Mouse (Mus musculus) forebrain, embryonic 11.5 days (tissue): ENCODE results near the gene Mus81. TPM values are rescaled to one million over a fixed set of nuclear protein-coding genes. Genes with fewer than 3 reads are reported as not detected.

Experiments
- ATAC-seq: fragments of 200-750 bp; cut with Nextera tagmentation; replicated peaks from 2 replicates; pipeline ENCODE4 v1.8.0; 2017; ENCODE audit warnings: moderate TSS enrichment; ENCODE audit not compliant: low FRiP score
- DNase-seq: peaks from one replicate; pipeline ENCODE4 v3.0.0-alpha.2; 2017; ENCODE audit warnings: low spot score
- H3K27ac ChIP-seq: fragments of 300-500 bp; sonication (generic); 2 replicates; pipeline ENCODE4 v1.5.1; 2014; ENCODE audit warnings: low read depth, low read length
- H3K27me3 ChIP-seq: fragments of 300-500 bp; sonication (generic); 2 replicates; pipeline ENCODE4 v1.6.1; 2014; ENCODE audit warnings: mild to moderate bottlenecking, low read length, mixed read lengths; ENCODE audit not compliant: control insufficient read depth, insufficient read depth
- H3K36me3 ChIP-seq: fragments of 300-500 bp; sonication (generic); 2 replicates; pipeline ENCODE4 v1.6.1; 2014; ENCODE audit warnings: mild to moderate bottlenecking, low read length, moderate library complexity, mixed read lengths; ENCODE audit not compliant: control insufficient read depth, insufficient read depth
- H3K4me1 ChIP-seq: fragments of 300-500 bp; sonication (generic); replicated peaks from 2 replicates; pipeline ENCODE4 v1.6.1; 2014; ENCODE audit warnings: low read length, mixed read lengths; ENCODE audit not compliant: control insufficient read depth, insufficient read depth
- H3K4me2 ChIP-seq: fragments of 300-500 bp; sonication (generic); 2 replicates; pipeline ENCODE4 v1.6.1; 2014; ENCODE audit warnings: low read depth, mild to moderate bottlenecking, low read length, moderate library complexity, mixed read lengths; ENCODE audit not compliant: severe bottlenecking
- H3K4me3 ChIP-seq: fragments of 300-500 bp; sonication (generic); 2 replicates; pipeline ENCODE4 v1.5.1; 2014; ENCODE audit warnings: low read depth, low read length
- H3K9ac ChIP-seq: fragments of 300-500 bp; sonication (generic); 2 replicates; pipeline ENCODE4 v1.6.1; 2014; ENCODE audit warnings: low read length
- H3K9me3 ChIP-seq: fragments of 300-500 bp; sonication (generic); 2 replicates; pipeline ENCODE4 v1.6.1; 2016; ENCODE audit warnings: low read length, mixed read lengths; ENCODE audit not compliant: control insufficient read depth
- WGBS: fragments of 180-500 bp; shearing (Covaris S2); extraction: QIAGEN DNeasy Blood & Tissue Kit; methylation state at CpG from one replicate; pipeline ENCODE4 v1.1.7; 2014; 5-methylcytosine and 5-hydroxymethylcytosine counted together
- polyA plus RNA-seq: library from polyadenylated mRNA; unstranded; fragments of >200 nt; fragmentation: Nextera tagmentation; extraction: Ambion mirVana; gene quantifications from 2 replicates; pipeline ENCODE4 v1.2.1, GENCODE M21; 2014

Gene Mus81
- polyA plus RNA-seq, 1 experiment from 2014 or later: 39.2 TPM

DNA sequence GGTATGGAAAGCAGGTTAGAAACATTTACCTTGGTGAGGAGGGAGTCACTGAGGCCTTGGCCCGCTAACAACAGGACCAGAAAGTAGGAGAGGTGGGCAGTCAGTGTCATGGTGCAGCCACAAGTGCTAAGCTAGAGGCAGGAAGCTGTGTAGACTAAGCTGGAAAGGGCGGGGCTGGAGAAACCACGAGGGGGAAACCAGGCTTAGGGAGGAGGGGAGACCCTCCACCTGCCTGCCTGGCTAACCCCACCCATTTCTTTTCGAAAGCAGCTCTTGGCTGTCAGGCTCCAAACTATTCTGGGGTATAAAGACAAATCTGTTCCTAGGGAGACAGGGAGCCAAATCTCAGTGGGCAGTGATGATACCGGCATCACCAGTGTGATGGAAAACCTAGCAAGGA is 19.8 kb downstream of the Mus81 start, which contains the start of gene Ctsw:
Gene Ctsw, minus strand, starts transcription at position 134 of the 400 bp plus-strand sequence.
- peaks cover 2% of the 10 kb centered on the region for H3K36me3 ChIP-seq
- H3K9ac ChIP-seq: no peak within 1 kb of the TSS
- H3K4me3 ChIP-seq: no peak within 1 kb of the TSS
- no peak within 1 kb of the TSS for H3K27ac ChIP-seq
- no peak for DNase-seq
- peaks cover 4% of the 10 kb centered on the region; the same call in 1 of the 2 replicates for H3K4me1 ChIP-seq
- no peaks in the 10 kb centered on the region for H3K9me3 ChIP-seq
- no peaks in the 10 kb centered on the region for H3K27me3 ChIP-seq
- no peak for ATAC-seq
- H3K4me2 ChIP-seq: no peak within 1 kb of the TSS
- WGBS: 57% methylated on average over 5 of the region's 5 CpGs

DNA sequence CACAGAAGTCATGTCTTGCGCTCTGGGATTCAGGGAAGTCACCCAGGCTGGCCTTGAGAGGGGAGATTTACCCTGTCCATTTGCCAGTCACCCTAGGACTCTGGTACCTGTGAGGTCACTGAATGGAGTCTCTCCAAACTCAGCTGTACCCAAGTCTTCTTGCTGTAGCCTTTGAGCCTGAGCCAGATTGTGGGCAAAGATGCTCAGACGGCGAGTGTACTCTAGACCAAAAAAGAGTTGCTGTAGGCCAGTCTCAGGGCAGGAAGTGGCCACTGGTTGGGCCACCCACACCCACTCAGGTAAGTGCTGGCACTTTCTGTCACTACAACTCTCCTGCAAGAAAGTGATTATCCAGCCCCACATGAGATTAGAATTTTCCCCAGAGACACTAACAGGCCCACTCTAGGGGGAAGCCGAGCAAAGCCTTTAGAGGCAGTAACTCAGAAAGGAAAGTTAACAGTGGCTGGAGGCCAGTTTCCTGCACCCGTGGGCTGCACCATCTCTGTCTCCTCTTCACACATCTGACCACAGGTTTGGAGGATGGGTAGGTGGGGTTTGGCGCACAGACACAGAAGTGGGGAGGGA is 21.2 kb downstream of the Mus81 start:
- Histone ChIP-seq H3K27me3 (no peaks in the 10 kb centered on the region), H3K9ac (no peak overlapping the region), H3K36me3 (peaks cover 2% of the 10 kb centered on the region), H3K9me3 (no peaks in the 10 kb centered on the region), H3K4me3 (no peak overlapping the region), H3K27ac (no peak overlapping the region), H3K4me2 (no peak overlapping the region), H3K4me1 (peaks cover 4% of the 10 kb centered on the region; the same call in 1 of the 2 replicates)
- no peak for ATAC-seq
- WGBS: 95% methylated on average over 6 of the region's 6 CpGs
- DNase-seq: no peak

DNA sequence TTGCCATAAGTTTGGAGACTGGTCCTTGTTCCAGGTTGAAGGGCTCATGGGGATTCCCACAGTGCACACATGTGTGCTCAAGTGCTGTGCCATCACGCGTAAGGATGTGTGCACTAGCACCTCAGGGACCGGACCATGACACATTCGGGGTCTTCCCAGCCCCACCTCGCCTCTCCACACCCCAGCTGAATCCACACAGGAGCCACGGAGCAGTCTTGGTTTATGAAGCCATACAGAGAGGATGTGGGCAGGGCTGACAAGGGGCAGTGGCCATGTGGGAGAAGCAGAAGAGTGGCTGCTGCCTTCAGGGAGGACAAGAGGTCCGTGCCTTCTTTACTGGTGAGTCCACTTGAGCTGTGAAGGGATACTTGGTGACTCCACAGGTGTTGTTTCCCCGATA is 23.2 kb downstream of the Mus81 start:
- no peaks in the 10 kb centered on the region for H3K27me3 ChIP-seq
- H3K27ac ChIP-seq: no peak overlapping the region
- WGBS: 93% methylated on average over 8 of the region's 8 CpGs
- no peak overlapping the region for H3K4me2 ChIP-seq
- ATAC-seq (no peak), DNase-seq (no peak)
- no peaks in the 10 kb centered on the region for H3K9me3 ChIP-seq
- peaks cover 9% of the 10 kb centered on the region; the same call in 1 of the 2 replicates for H3K4me1 ChIP-seq
- H3K9ac ChIP-seq: no peak overlapping the region
- peaks cover 2% of the 10 kb centered on the region for H3K36me3 ChIP-seq
- no peak overlapping the region for H3K4me3 ChIP-seq

DNA sequence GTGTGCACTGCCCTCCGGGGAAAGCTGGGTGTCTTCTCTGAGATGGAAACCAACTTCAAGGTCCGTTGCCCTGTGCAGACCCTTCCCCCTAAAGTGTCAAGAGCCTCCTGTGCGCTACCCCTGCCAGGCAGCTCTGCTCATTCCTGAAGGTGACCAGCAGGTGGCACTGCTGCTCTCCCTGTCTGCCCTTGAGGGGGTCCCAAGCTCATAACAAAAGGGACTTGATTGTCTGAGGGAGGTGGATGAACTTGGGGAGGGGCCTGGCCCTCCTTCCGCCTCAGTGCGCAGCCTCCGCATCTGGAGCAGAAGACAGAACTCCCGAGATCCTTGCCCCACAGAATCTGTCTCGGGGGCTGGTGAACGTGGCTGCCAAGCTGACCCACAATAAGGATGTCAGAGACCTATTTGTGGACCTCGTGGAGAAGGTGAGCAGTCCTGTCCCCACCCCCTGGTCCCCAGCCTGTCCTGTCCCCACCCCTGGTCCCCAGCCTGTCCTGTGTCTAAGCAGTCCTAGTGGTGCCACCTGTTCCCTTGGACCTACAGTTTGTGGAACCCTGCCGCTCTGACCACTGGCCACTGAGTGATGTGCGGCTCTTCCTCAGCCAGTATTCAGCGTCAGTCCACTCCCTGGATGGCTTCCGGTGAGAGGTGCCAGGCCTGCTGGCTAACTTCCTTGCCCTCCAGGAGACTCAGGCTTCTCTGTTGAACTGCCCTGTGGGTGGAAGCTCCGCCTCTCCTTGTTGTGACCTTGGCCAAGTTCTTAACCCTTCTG is 24.2 kb downstream of the Mus81 start:
- DNase-seq: peak; percentile 91
- Histone ChIP-seq H3K9me3 (no peaks in the 10 kb centered on the region), H3K27ac (peak overlapping the region; percentile 41; the same call in 1 of the 2 replicates), H3K4me2 (peak overlapping the region; percentile 29; the same call in 1 of the 2 replicates), H3K27me3 (peaks cover 3% of the 10 kb centered on the region; the same call in 1 of the 2 replicates), H3K36me3 (peaks cover 2% of the 10 kb centered on the region), H3K4me3 (peak overlapping the region; percentile 12; the same call in 1 of the 2 replicates), H3K9ac (peak overlapping the region; percentile 45), H3K4me1 (peaks cover 9% of the 10 kb centered on the region; the same call in 1 of the 2 replicates)
- 49% methylated on average over 15 of the region's 15 CpGs for WGBS
- peak; percentile 62 for ATAC-seq

DNA sequence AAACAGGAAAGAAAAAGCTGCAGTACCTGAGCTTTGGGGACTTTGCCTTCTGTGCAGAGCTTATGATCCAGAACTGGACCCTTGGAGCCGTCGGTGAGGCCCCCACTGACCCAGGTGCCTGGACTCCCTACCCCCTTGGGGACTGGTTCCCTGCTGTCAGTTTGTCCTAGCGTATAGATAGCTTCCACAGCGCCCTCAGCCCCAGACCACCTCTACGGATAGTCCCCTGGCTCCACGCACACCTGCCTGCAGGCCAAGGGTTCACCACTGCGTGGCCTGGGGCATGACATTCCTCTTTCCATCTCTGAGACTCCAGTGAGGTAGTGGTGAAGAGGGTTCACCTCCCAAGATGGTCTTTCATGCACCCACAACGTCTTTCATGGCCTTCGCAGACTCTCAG is 25.0 kb downstream of the Mus81 start:
- H3K9ac ChIP-seq: no peak overlapping the region
- no peak for DNase-seq
- peaks cover 2% of the 10 kb centered on the region for H3K36me3 ChIP-seq
- no peak overlapping the region for H3K27ac ChIP-seq
- no peak overlapping the region for H3K4me3 ChIP-seq
- no peak for ATAC-seq
- H3K9me3 ChIP-seq: no peaks in the 10 kb centered on the region
- no peak overlapping the region for H3K4me2 ChIP-seq
- 87% methylated on average over 9 of the region's 9 CpGs for WGBS
- H3K4me1 ChIP-seq: peaks cover 9% of the 10 kb centered on the region; the same call in 1 of the 2 replicates
- peaks cover 6% of the 10 kb centered on the region; the same call in 1 of the 2 replicates for H3K27me3 ChIP-seq

DNA sequence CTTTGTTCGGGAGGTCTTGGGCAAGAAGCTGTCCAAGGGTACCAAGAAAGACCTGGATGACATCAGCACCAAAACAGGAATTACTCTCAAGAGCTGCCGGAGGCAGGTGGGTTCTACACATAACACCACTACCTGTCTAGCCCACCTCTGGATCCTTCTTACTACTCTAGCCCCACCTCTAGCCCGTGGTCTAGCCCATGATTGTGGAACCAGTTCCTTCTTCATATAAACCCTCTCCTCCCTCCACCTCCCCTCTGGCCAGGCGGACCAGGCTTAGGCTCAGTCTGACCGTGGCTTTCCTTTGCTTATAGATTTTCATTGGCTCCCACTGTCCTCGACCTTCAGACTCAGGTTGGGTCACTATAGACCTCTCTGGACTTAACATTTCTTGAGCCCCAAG is 26.8 kb downstream of the Mus81 start:
- Histone ChIP-seq H3K9me3 (no peaks in the 10 kb centered on the region), H3K27ac (no peak overlapping the region), H3K27me3 (peaks cover 6% of the 10 kb centered on the region; the same call in 1 of the 2 replicates), H3K36me3 (peaks cover 2% of the 10 kb centered on the region; the same call in 1 of the 2 replicates), H3K9ac (no peak overlapping the region), H3K4me3 (peak overlapping the region; percentile 80; the same call in 1 of the 2 replicates), H3K4me2 (peak overlapping the region; percentile 88; the same call in 1 of the 2 replicates), H3K4me1 (peaks cover 16% of the 10 kb centered on the region; the same call in 1 of the 2 replicates)
- 89% methylated on average over 6 of the region's 6 CpGs for WGBS
- no peak for ATAC-seq
- no peak for DNase-seq

DNA sequence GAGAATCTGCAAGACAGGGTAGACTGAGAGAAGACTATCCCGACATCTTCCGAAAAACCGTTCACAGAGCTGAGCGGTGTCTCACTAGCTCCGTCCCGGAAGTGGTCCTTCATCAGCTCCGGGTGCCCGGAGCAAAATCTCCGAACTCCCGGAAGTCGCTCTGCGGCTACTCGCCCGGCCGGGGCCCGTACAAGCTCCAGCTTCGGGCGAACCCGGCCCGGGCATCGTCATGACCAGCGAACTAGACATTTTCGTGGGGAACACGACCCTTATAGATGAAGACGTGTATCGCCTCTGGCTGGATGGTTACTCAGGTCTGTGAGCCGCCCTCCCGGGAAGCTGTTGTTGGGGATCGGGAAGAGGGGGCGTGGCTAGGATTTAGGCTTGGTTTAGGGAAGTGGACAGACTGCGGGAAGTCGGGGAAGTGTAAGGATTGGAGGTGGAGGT is 27.7 kb downstream of the Mus81 start, which contains the start of gene Fibp:
Gene Fibp, plus strand, starts transcription at position 151 of the 447 bp plus-strand sequence.
- WGBS: under 1% methylated on average over 32 of the region's 32 CpGs
- H3K27me3 ChIP-seq: peaks cover 6% of the 10 kb centered on the region; the same call in 1 of the 2 replicates
- DNase-seq (peak; percentile 90), ATAC-seq (peak; percentile 52)
- H3K9me3 ChIP-seq: no peaks in the 10 kb centered on the region
- H3K4me1 ChIP-seq: peaks cover 23% of the 10 kb centered on the region; the same call in 1 of the 2 replicates
- no peaks in the 10 kb centered on the region; the same call in 1 of the 2 replicates for H3K36me3 ChIP-seq
- H3K27ac ChIP-seq: peak within 1 kb of the TSS; percentile 55; the same call in 1 of the 2 replicates
- peak within 1 kb of the TSS; percentile 88 for H3K4me2 ChIP-seq
- peak within 1 kb of the TSS; percentile 80 for H3K4me3 ChIP-seq
- H3K9ac ChIP-seq: peak within 1 kb of the TSS; percentile 81

DNA sequence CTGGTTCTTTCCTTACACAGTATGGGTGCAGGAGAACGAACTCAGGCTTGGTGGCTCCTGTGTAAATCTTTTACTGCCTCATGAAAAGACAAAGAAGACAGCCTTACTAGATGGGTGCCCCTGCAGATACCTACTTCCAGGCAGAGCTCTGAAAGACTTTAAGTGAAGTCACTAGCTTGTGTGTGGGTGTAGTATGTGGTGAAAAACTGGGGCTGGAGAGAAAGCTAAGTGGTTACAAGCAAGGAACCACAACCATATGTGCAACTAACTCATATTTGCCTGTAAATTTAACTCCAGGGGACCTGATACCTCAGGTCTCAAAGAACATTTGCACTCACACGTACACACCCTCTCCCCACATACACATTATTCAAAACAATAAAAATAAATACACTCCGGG is 28.3 kb downstream of the Mus81 start:
- peak overlapping the region; percentile 80 for H3K4me3 ChIP-seq
- H3K4me2 ChIP-seq: peak overlapping the region; percentile 88
- peaks cover 25% of the 10 kb centered on the region; the same call in 1 of the 2 replicates for H3K4me1 ChIP-seq
- ATAC-seq (no peak), DNase-seq (no peak)
- peak overlapping the region; percentile 81 for H3K9ac ChIP-seq
- H3K9me3 ChIP-seq: no peaks in the 10 kb centered on the region
- WGBS: 27% methylated on average over 3 of the region's 3 CpGs
- no peak overlapping the region for H3K27ac ChIP-seq
- no peaks in the 10 kb centered on the region; the same call in 1 of the 2 replicates for H3K36me3 ChIP-seq
- H3K27me3 ChIP-seq: peaks cover 6% of the 10 kb centered on the region; the same call in 1 of the 2 replicates
